Mouse (Mus musculus) adrenal gland, postnatal 36 days (tissue): ENCODE measurements around the gene Vps13c. TPM values are rescaled to one million over a fixed set of nuclear protein-coding genes. Genes with fewer than 3 reads are reported as not detected.

Experiments used
- DNase-seq, 2 experiments: peaks; one replicate each; pipeline ENCODE4 v3.0.0; 2021; ENCODE audit warnings: mixed read lengths in 1 of 2
- total RNA-seq, 2 experiments: library from RNA; stranded (reverse); gene quantifications; 2 replicates each; pipeline ENCODE4 v1.2.3; 2021

Gene Vps13c
- total RNA-seq, 2 experiments from 2014 or later = 43.6 to 70.3 TPM

GRCm38 (mm10) chr9:67830411-67831358, 9.5 kb upstream of the Vps13c start:
- peak; percentile 59 to 60 for DNase-seq

GRCm38 (mm10) chr9:67831359-67832045, 8.7 kb upstream of the Vps13c start:
- DNase-seq = peak; percentile 23 to 24

- peak; percentile 42 to 59 for DNase-seq
Measured at GRCm38 (mm10) chr9:67832046-67832605, 8.1 kb upstream of the Vps13c start, which contains the start of gene C2cd4a. Gene C2cd4a, minus strand, starts transcription at chr9:67832330.

DNA sequence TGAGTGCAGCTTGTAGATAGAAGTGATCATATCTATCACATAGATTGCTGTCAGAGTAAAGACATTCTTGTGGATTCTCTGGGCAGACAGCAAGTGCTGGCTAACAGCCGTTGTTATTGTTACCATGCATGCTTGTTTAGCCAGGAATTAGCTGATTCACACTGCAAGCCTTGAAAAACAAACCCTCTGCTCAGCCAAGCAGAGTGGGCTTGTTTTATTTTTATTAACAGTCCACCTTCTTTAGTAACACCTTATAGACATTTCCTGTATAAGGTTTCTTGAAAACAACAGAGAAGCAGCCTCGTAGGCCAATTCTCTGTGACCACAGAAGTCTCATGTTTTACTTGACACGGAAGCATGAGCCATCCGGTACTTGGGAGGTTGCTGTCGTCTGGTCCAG, 5.7 kb upstream of the Vps13c start:
- no peak for DNase-seq

GRCm38 (mm10) chr9:67837311-67837710, 2.9 kb upstream of the Vps13c start:
- no peak for DNase-seq

GRCm38 (mm10) chr9:67842797-67843196, 2.6 kb downstream of the Vps13c start:
- peak; percentile 29 to 31 for DNase-seq

- no peak for DNase-seq
Measured at GRCm38 (mm10) chr9:67845012-67845411, 4.8 kb downstream of the Vps13c start.

GRCm38 (mm10) chr9:67845648-67846047, 5.5 kb downstream of the Vps13c start:
- DNase-seq = no peak

DNA sequence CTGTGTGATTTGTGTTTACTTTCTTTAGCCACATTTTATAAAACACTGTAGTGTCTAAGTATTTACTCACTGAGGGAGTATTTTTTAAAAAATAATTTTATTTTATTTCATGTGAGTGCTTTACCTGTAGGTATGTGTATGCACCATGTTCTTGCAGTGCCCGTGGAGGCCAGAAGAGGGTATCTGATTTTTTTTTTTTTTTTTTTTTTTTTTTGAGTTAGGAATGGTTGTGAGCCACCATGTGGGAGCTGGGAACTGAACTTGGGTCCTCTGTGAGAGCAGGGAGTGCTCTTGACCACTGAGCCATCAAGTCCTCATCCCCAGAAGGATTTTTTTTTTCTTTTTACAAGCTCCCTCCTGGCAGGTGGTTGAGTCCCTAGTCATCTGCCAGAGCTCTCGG, 5.9 kb downstream of the Vps13c start:
- no peak for DNase-seq

DNA sequence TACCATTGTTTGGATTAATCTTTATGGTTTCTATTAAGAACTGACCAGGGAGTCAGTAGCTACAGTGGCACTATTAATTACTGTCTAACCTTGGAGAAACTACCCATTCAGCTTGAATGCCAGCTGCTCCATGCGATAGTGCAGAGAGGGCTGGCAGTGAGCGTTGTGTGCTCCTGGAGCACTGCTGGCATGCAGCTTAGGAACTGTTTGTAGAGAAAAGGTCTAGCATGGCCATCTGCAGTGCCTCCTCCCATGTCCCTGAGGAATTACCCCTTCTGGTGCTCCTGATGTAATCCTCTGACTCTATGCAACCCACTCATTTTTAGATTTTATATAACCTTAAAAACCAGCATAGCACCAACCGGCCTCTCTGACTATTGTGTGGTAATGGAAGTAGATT, 7.4 kb downstream of the Vps13c start:
- peak in 1 of 2 experiments; percentile 36 for DNase-seq

DNA sequence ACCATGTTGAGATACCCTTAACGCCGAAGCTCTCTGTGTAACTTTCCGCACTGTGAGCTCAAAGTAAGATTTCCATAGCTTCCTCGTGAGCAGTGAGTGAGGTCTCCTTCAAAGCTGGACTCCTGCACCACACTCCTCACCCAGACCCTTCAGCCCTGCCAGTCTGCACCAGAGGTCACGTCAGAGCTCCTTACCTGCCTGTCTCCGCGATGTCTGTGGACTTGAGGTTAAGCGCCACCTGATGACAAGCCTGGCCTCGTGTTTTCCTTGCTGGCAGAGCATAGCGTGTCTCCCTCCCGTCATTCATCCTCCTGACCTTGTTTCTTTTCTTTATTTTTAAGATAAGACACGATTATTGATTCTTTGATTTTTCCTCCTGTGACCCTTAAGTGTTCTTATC, 9.2 kb downstream of the Vps13c start:
- DNase-seq = no peak

DNA sequence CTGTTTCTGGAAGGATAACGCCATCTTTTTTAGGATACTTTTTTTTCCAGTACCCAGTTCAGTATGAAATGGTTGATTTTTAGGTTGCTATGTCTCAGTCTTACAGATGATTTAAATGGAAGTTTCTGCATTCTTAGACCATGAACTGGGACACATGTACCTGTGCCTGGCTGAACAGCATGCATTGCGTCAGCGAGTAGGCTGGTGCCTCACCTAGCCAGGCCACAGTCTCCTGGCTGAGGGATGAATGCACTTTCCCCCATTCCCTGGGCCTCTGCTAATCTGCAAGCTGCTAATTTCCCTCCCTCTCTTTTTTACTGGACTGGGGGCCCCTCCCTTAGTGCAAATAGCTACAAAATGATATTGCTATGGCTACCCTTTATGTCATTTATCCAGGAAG, 9.7 kb downstream of the Vps13c start:
- DNase-seq = no peak

- peak; percentile 27 to 39 for DNase-seq
Measured at GRCm38 (mm10) chr9:67851150-67851549, 11.0 kb downstream of the Vps13c start.

DNA sequence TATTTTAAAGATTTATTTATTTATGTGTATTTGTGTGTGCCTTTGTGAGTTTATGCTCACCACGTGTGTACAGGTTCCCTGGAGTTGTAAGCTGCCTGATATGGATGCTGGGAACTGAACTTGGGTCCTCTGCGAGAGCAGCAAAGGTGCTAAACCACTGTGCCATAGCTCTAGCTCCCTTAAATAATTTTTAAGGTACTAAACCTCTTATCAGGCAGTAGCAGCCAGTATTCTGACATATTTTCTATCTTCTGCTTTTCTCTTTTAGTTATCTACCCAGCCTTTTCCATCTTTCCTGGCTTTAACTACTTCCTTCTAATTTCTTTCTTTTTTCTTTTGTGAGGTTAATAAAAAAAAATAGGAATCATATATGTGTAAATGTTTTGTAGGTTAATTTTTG, 20.1 kb downstream of the Vps13c start:
- no peak for DNase-seq

GRCm38 (mm10) chr9:67863332-67863731, 23.1 kb downstream of the Vps13c start:
- DNase-seq = no peak

DNA sequence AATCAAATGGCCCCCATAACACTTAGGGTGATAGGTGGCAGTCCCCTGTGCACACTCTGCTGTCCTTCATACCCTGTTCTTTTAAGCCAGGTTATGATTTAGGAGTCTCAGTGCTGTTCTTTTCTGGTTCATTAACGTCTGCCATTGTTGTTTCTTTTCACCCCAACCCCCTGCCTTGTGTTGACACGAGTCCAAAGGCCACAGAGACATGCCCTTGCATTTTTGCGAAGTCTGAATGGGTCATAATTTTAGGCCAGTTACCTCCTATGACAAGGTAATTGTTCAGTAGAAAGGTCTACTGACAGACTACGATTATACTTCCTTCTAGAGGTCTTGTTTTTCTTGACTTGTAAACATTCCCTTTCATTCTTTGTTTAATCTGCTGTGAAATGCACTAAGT, 23.8 kb downstream of the Vps13c start:
- DNase-seq = peak; percentile 39 to 53

DNA sequence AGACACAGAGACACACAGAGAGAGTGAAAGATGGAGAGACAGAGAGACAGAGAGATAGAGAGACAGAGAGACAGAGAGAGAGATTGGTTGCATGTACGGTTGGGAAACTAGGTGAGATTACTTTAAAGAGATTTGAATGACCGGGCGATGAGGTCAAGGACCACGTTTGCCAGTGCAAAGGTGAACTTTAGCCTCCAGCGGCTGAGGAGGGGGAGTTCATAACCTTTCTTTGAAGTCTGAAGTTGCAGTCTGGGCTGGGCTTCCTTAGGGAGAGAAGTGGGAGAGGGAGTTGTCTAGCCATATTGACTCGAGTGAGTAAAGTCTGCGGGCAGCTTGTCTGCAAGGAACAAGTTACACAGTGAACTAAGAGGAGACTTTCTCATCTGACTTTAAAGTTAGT, 25.2 kb downstream of the Vps13c start:
- no peak for DNase-seq

GRCm38 (mm10) chr9:67867411-67867810, 27.2 kb downstream of the Vps13c start:
- DNase-seq = peak in 1 of 2 experiments; percentile 21

DNA sequence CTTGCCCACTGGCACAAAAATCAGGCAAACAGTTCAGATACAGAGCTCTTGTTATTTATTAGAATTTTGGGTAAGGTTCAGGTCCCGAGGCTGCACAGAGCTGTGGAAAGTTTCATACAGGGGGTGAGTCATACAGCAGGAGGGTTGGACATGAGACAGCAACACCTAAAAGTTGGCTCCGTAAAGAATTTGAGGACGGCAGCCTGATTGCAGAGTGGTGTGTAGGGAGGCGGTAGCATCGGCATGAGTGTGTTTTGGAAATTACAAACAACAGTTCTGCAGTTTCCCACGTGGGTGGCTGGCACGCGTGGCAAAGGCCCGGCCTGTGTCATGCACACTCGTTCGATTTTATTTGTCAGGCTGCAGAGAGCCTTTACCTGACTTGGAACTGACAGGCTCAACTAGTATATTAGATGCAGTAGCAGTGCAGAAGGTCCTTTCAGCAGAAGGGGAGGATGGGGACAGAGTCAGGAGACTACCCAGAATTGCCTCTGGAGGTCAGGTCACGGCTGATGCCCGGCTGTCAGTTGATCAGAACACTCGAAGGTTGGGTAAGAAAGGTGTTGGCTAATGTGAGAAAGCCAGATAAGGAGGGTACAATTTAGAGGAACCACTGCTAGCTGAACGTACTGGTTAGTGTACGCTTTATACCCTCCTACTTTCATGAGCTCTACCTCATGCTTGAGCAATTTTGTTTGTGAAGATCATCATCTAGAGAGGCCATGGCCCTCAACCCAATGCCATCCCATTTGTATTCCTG, 29.7 kb downstream of the Vps13c start:
- DNase-seq = peak; percentile 30 to 51

GRCm38 (mm10) chr9:67874522-67875222, 34.5 kb downstream of the Vps13c start:
- DNase-seq = no peak

DNA sequence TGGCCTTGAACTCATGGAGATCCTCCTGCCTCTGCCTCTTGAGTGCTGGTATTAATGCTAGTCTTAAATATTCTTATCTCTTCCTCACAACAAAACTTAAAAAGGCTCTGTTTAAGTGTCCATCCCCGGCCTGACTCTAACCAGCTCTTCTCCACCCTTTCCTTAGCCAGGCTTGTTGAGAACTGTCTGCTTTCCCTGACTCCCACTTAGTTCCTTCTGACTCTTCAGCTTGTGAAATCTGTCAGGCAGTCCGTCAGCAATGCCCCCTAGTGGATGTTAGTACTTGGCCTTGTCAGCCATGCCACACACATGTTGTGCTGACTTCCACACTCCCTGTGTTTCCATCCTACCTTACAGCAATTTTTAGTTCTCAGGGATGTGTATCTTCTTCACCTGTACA, 35.1 kb downstream of the Vps13c start:
- DNase-seq = peak; percentile 49 to 51
